Mouse (Mus musculus): ENCODE measurements around the gene Ankrd65.

DNA sequence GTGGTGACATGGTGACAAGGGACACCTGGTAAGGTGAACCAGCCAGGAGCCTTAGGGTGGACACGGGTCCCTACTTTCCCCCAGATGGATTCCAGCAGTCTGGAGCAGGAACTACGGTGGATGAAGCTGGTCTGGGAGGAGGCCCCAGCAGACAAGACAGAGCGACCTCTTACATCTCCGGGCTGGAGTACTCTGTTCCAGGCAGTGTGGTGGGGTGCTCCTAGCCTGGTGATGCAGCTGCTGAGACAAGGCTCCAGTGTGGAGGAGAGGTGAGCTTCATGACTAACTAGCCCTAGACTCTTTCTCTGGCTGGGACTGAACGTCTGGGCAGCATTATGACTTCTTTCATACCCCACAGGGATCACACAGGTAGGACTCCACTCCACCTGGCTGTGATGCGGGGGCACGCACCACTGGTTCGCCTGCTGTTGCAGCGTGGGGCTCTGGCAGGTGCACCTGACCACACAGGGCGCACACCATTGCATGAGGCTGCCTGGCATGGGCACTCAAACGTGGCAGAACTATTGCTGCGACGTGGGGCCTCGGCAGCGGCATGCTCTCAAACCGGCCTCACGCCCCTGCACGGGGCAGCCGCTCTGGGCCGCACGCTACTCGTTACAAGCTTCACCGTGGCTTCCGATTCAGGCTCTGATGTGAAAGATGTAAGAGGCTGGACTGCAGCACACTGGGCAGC is 1.1 kb downstream of the Ankrd65 start:
- no peak for TF ChIP-seq CTCF (IDR thresholded peaks at IDR 0.05; ENCODE audit: extremely low read depth, insufficient read depth, insufficient read length, insufficient replicate concordance)
- no peak for TF ChIP-seq POLR2A (IDR thresholded peaks at IDR 0.05; ENCODE audit: low read depth, low read length)
